Mouse (Mus musculus): Measurements from ENCODE around the gene Capza1. TPM values are rescaled to one million over a fixed set of nuclear protein-coding genes. Genes with fewer than 3 reads are reported as not detected.

The Capza1 gene
- polyA plus RNA-seq, 1 experiment from 2014 or later = 50.9 TPM

- Histone ChIP-seq H3K27ac (ENCODE audit: low read depth) (no peak overlapping the region), H3K27me3 (ENCODE audit: insufficient read depth, low read length) (no peaks in the 10 kb centered on the region), H3K36me3 (replicated peaks; ENCODE audit: insufficient read depth, low read length) (peaks cover 74% of the 10 kb centered on the region), H3K4me3 (ENCODE audit: low read depth, low read length) (no peak overlapping the region), H3K4me1 (ENCODE audit: insufficient read depth) (no peaks in the 10 kb centered on the region), H3K9me3 (ENCODE audit: low read length) (no peaks in the 10 kb centered on the region), H3K4me2 (ENCODE audit: low read depth, low read length) (no peak overlapping the region), H3K9ac (replicated peaks) (no peak overlapping the region)
- TF ChIP-seq CTCF (IDR thresholded peaks at IDR 0.05; ENCODE audit: low read depth) = no peak
- TF ChIP-seq EP300 (IDR thresholded peaks at IDR 0.05; ENCODE audit: low read depth) = no peak
- 87% methylated on average over 11 of the region's 11 CpGs for WGBS (ENCODE audit: insufficient replicate concordance)
- ATAC-seq = no peak
- no peak for DNase-seq
Measured at GRCm38 (mm10) chr3:104800681-104801080, 63.6 kb downstream of the Capza1 start.

- ATAC-seq (peak; percentile 83), DNase-seq (peak; percentile 84)
- 62% methylated on average over 15 of the region's 15 CpGs for WGBS (ENCODE audit: insufficient replicate concordance)
- no peak overlapping the region for H3K9ac ChIP-seq (replicated peaks)
- no peak overlapping the region for H3K4me3 ChIP-seq (ENCODE audit: low read depth, low read length)
- H3K36me3 ChIP-seq (replicated peaks; ENCODE audit: insufficient read depth, low read length) = peaks cover 62% of the 10 kb centered on the region
- no peak for TF ChIP-seq CTCF (IDR thresholded peaks at IDR 0.05; ENCODE audit: low read depth)
- peak; percentile 74; the same call in 1 of the 2 replicates for TF ChIP-seq EP300 (IDR thresholded peaks at IDR 0.05; ENCODE audit: low read depth)
- peaks cover 28% of the 10 kb centered on the region for H3K4me1 ChIP-seq (ENCODE audit: insufficient read depth)
- H3K27me3 ChIP-seq (ENCODE audit: insufficient read depth, low read length) = no peaks in the 10 kb centered on the region
- no peaks in the 10 kb centered on the region for H3K9me3 ChIP-seq (ENCODE audit: low read length)
- peak overlapping the region; percentile 75 for H3K27ac ChIP-seq (ENCODE audit: low read depth)
- H3K4me2 ChIP-seq (ENCODE audit: low read depth, low read length) = no peak overlapping the region
Measured at GRCm38 (mm10) chr3:104796430-104797082, 67.7 kb downstream of the Capza1 start.

- Histone ChIP-seq H3K9me3 (ENCODE audit: low read length) (no peaks in the 10 kb centered on the region), H3K27me3 (ENCODE audit: insufficient read depth, low read length) (no peaks in the 10 kb centered on the region), H3K4me1 (ENCODE audit: insufficient read depth) (peaks cover 32% of the 10 kb centered on the region), H3K27ac (ENCODE audit: low read depth) (peak overlapping the region; percentile 69), H3K4me2 (ENCODE audit: low read depth, low read length) (no peak overlapping the region), H3K36me3 (replicated peaks; ENCODE audit: insufficient read depth, low read length) (peaks cover 55% of the 10 kb centered on the region), H3K4me3 (ENCODE audit: low read depth, low read length) (no peak overlapping the region), H3K9ac (replicated peaks) (0 out of 2 replicates have a peak overlapping the region, but pooled peaks have one; percentile 7)
- ATAC-seq (peak; percentile 1; the same call in 1 of the 2 replicates), DNase-seq (no peak)
- 70% methylated on average over 15 of the region's 15 CpGs for whole genome bisulfite sequencing (ENCODE audit: insufficient replicate concordance)
- TF ChIP-seq CTCF (IDR thresholded peaks at IDR 0.05; ENCODE audit: low read depth) (no peak), EP300 (IDR thresholded peaks at IDR 0.05; ENCODE audit: low read depth) (no peak)
Measured at GRCm38 (mm10) chr3:104795661-104796340, 68.5 kb downstream of the Capza1 start.

GRCm38 (mm10) chr3:104794953-104795470, 69.3 kb downstream of the Capza1 start:
- Histone ChIP-seq H3K27me3 (ENCODE audit: insufficient read depth, low read length) (no peaks in the 10 kb centered on the region), H3K9me3 (ENCODE audit: low read length) (no peaks in the 10 kb centered on the region), H3K4me1 (ENCODE audit: insufficient read depth) (peaks cover 37% of the 10 kb centered on the region), H3K27ac (ENCODE audit: low read depth) (peak overlapping the region; percentile 69), H3K9ac (replicated peaks) (no peak overlapping the region), H3K36me3 (replicated peaks; ENCODE audit: insufficient read depth, low read length) (peaks cover 47% of the 10 kb centered on the region), H3K4me3 (ENCODE audit: low read depth, low read length) (no peak overlapping the region), H3K4me2 (ENCODE audit: low read depth, low read length) (no peak overlapping the region)
- no peak for ATAC-seq
- TF ChIP-seq CTCF (IDR thresholded peaks at IDR 0.05; ENCODE audit: low read depth) = no peak
- TF ChIP-seq EP300 (IDR thresholded peaks at IDR 0.05; ENCODE audit: low read depth) = no peak
- no peak for DNase-seq
- WGBS (ENCODE audit: insufficient replicate concordance) = 77% methylated on average over 12 of the region's 12 CpGs

GRCm38 (mm10) chr3:104793871-104794828, 70.2 kb downstream of the Capza1 start:
- WGBS (ENCODE audit: insufficient replicate concordance) = 52% methylated on average over 20 of the region's 20 CpGs
- H3K9ac ChIP-seq (replicated peaks) = peak overlapping the region; percentile 32; the same call in 1 of the 2 replicates
- ATAC-seq = peak; percentile 74
- H3K4me1 ChIP-seq (ENCODE audit: insufficient read depth) = peaks cover 39% of the 10 kb centered on the region
- peak overlapping the region; percentile 69 for H3K27ac ChIP-seq (ENCODE audit: low read depth)
- no peaks in the 10 kb centered on the region for H3K9me3 ChIP-seq (ENCODE audit: low read length)
- H3K4me2 ChIP-seq (ENCODE audit: low read depth, low read length) = no peak overlapping the region
- no peak for TF ChIP-seq EP300 (IDR thresholded peaks at IDR 0.05; ENCODE audit: low read depth)
- TF ChIP-seq CTCF (IDR thresholded peaks at IDR 0.05; ENCODE audit: low read depth) = no peak
- DNase-seq = peak; percentile 90
- H3K36me3 ChIP-seq (replicated peaks; ENCODE audit: insufficient read depth, low read length) = peaks cover 39% of the 10 kb centered on the region
- no peak overlapping the region for H3K4me3 ChIP-seq (ENCODE audit: low read depth, low read length)
- no peaks in the 10 kb centered on the region for H3K27me3 ChIP-seq (ENCODE audit: insufficient read depth, low read length)
